Comparison of ENCODE assay signal across 24 mouse cellular contexts in genomic region chr3:54630254-54630653, GRCm38 (mm10).
"Had no signal": no experiment of that assay in that cellular context is flagged by ENCODE, and none has a peak within 500 bp of the region (broad histone marks: within the 10 kb centered on the region; RNA-seq: fewer than 3 reads in every experiment).

No protein-coding gene starts in this region.

- H3K4me2 ChIP-seq: limb, embryonic 12.5 days; limb, embryonic 15.5 days; liver, embryonic 11.5 days; liver, embryonic 15.5 days; midbrain, embryonic 13.5 days; neural tube, embryonic 13.5 days had no signal

- H3K4me1 ChIP-seq: limb, embryonic 12.5 days; limb, embryonic 15.5 days; liver, embryonic 15.5 days; megakaryocyte, embryonic 14.5 days; midbrain, embryonic 10.5 days; midbrain, embryonic 13.5 days; neural tube, embryonic 13.5 days had no signal

- H3K36me3 ChIP-seq: limb, embryonic 12.5 days; limb, embryonic 15.5 days; liver, embryonic 15.5 days; midbrain, embryonic 10.5 days; midbrain, embryonic 13.5 days; neural tube, embryonic 13.5 days had no signal

- H3K27ac ChIP-seq: kidney, postnatal 0 days; limb, embryonic 12.5 days; limb, embryonic 15.5 days; liver, embryonic 15.5 days; midbrain, embryonic 10.5 days; midbrain, embryonic 13.5 days; neural tube, embryonic 13.5 days had no signal

- H3K9ac ChIP-seq: limb, embryonic 12.5 days; limb, embryonic 15.5 days; liver, embryonic 15.5 days; midbrain, embryonic 13.5 days; neural tube, embryonic 13.5 days had no signal

- ATAC-seq: intestine, postnatal 0 days; midbrain, embryonic 13.5 days; midbrain, embryonic 16.5 days had no signal

- H3K9me3 ChIP-seq: liver, embryonic 15.5 days had no signal

- H3K4me3 ChIP-seq: limb, embryonic 12.5 days; limb, embryonic 15.5 days; liver, embryonic 15.5 days; megakaryocyte, embryonic 14.5 days; midbrain, embryonic 10.5 days; midbrain, embryonic 13.5 days; myocyte; neural tube, embryonic 13.5 days had no signal

- H3K27me3 ChIP-seq: limb, embryonic 12.5 days; limb, embryonic 15.5 days; liver, embryonic 15.5 days; midbrain, embryonic 13.5 days; neural tube, embryonic 13.5 days had no signal

- DNase-seq: kidney, adult 2 months; kidney, postnatal 25 days; left cerebral cortex, postnatal 4 days; lung, adult 2 months; lung, postnatal 14 days; lung, postnatal 4 days; right cerebral cortex, adult 18-20 months; right cerebral cortex, postnatal 14 days; right cerebral cortex, postnatal 4 days; thymus, adult 18-20 months; thymus, postnatal 14 days; thymus, postnatal 4 days had no signal
